Mouse (Mus musculus) lung, postnatal 36 days (tissue): ENCODE data around the gene Plekhg2.

Experiments
- DNase-seq: peaks from one replicate; pipeline ENCODE4 v3.0.0; 2022; ENCODE audit warnings: mixed read lengths

Gene Plekhg2

GRCm38 (mm10) chr7:28326457-28326856 is 45.9 kb downstream of the Plekhg2 start:
- peak; percentile 19 for DNase-seq

- no peak for DNase-seq
Observed at GRCm38 (mm10) chr7:28325293-28325692, 47.1 kb downstream of the Plekhg2 start.

- no peak for DNase-seq
Observed at GRCm38 (mm10) chr7:28321974-28322720, 50.3 kb downstream of the Plekhg2 start.

GRCm38 (mm10) chr7:28318714-28319113 is 53.7 kb downstream of the Plekhg2 start:
- DNase-seq: no peak

- DNase-seq: no peak
Observed at GRCm38 (mm10) chr7:28318036-28318435, 54.4 kb downstream of the Plekhg2 start.

GRCm38 (mm10) chr7:28311926-28312543 is 60.4 kb downstream of the Plekhg2 start, which contains the start of gene Timm50:
Gene Timm50, minus strand, starts transcription at chr7:28312072.
- DNase-seq: peak; percentile 99

- DNase-seq: no peak
Observed at GRCm38 (mm10) chr7:28311151-28311925, 61.1 kb downstream of the Plekhg2 start.

GRCm38 (mm10) chr7:28309737-28310136 is 62.7 kb downstream of the Plekhg2 start:
- no peak for DNase-seq
